Mouse (Mus musculus) limb, embryonic 12.5 days (tissue): ENCODE measurements around the gene Creb5. TPM values are rescaled to one million over a fixed set of nuclear protein-coding genes. Genes with fewer than 3 reads are reported as not detected.
A peak's percentile ranks its signal among the peaks of the same experiment; 100 is the strongest.

Experiments
- ATAC-seq: fragments of 200-750 bp; cut with Nextera tagmentation; 2 replicates; pipeline ENCODE4 v1.8.0; 2017; ENCODE audit warnings: low read depth, moderate TSS enrichment; ENCODE audit not compliant: insufficient number of reproducible peaks, insufficient read depth, low FRiP score, low TSS enrichment
- H3K27ac ChIP-seq: fragments of 300-500 bp; sonication (generic); 2 replicates; pipeline ENCODE4 v1.5.1; 2016; ENCODE audit warnings: mild to moderate bottlenecking, moderate library complexity
- H3K27me3 ChIP-seq: fragments of 300-500 bp; sonication (generic); 2 replicates; pipeline ENCODE4 v1.6.1; 2016; ENCODE audit warnings: mild to moderate bottlenecking, moderate library complexity
- H3K36me3 ChIP-seq: fragments of 300-500 bp; sonication (generic); 2 replicates; pipeline ENCODE4 v1.6.1; 2016; ENCODE audit warnings: mild to moderate bottlenecking, moderate library complexity
- H3K4me1 ChIP-seq: fragments of 300-500 bp; sonication (generic); replicated peaks from 2 replicates; pipeline ENCODE4 v1.6.1; 2016
- H3K4me2 ChIP-seq: fragments of 300-500 bp; sonication (generic); 2 replicates; pipeline ENCODE4 v1.6.1; 2016; ENCODE audit warnings: mild to moderate bottlenecking, moderate library complexity
- H3K4me3 ChIP-seq: fragments of 300-500 bp; sonication (generic); replicated peaks from 2 replicates; pipeline ENCODE4 v1.5.1; 2016; ENCODE audit warnings: mild to moderate bottlenecking
- H3K9ac ChIP-seq: fragments of 300-500 bp; sonication (generic); replicated peaks from 2 replicates; pipeline ENCODE4 v1.6.1; 2016; ENCODE audit warnings: mild to moderate bottlenecking, moderate library complexity
- H3K9me3 ChIP-seq: fragments of 300-500 bp; sonication (generic); 2 replicates; pipeline ENCODE4 v1.6.1; 2016; ENCODE audit warnings: mild to moderate bottlenecking, moderate library complexity
- WGBS: fragments of 180-500 bp; shearing (Covaris S2); methylation state at CpG from one replicate; pipeline ENCODE4 v1.1.7; 2016; 5-methylcytosine and 5-hydroxymethylcytosine counted together
- polyA plus RNA-seq: library from polyadenylated mRNA; unstranded; fragments of >200 nt; fragmentation: Nextera tagmentation; extraction: Ambion mirVana; gene quantifications from 2 replicates; pipeline ENCODE4 v1.2.1, GENCODE M21; 2016

The Creb5 gene
- polyA plus RNA-seq, 1 experiment from 2014 or later: 84.2 TPM

DNA sequence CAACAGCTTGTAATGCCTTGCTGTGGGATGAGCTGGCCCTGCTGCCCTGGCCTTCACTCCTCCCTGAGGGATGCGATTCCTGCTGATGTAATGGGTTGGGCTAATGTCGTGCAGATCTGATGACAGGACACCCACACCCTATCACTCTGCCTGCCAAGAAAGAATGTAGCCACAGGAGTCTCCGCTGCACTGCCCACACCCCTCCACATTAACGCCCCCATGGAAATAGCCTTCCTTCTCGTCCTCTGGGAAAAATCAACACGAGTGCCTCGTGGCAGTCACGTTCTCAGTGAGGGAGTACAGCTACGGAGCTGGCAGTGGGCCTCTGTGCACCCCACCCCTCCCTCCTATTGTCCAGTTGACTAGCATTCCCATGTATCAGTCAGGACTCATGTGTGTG is 50.3 kb downstream of the Creb5 start:
- ATAC-seq: no peak
- H3K27me3 ChIP-seq: no peaks in the 10 kb centered on the region
- peaks cover 8% of the 10 kb centered on the region for H3K9me3 ChIP-seq
- H3K4me3 ChIP-seq: no peak overlapping the region
- H3K4me1 ChIP-seq: 0 out of 2 replicates have a peak, but pooled peaks cover 10% of the 10 kb centered on the region
- H3K4me2 ChIP-seq: no peak overlapping the region
- H3K9ac ChIP-seq: no peak overlapping the region
- no peak overlapping the region for H3K27ac ChIP-seq
- 34% methylated on average over 9 of the region's 9 CpGs for WGBS
- peaks cover 13% of the 10 kb centered on the region for H3K36me3 ChIP-seq

DNA sequence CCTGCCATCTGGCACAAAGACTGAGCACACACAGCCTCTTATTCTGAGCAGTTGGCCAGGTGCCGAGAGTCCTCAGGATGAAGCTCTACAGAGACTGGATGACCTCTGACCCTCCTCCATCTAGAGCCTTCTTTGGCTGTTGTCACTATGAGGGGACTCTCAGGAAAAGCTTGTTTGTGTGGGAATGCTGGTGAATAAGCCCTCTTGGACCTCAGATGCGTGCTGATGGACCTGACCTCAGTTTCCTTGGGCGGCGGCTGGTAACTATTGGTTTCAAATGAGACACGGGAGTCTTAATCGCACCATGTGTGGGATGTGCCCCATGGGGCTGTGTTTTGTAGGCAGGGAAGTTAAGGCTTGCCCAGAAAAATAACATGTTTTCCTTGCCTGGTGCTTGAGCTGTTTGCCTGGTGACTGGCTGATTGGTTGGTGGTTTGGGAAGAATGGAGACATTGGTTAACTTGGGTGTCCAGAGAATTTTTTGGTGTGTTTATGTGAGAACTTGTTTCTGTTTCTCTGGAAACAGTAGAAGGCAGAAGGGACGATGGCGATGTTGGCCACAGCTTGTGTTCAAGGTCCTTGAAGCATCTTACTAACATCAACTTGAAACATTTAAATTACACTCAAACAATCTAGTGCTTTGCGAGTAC is 65.4 kb downstream of the Creb5 start:
- H3K4me3 ChIP-seq: no peak overlapping the region
- H3K9ac ChIP-seq: no peak overlapping the region
- 89% methylated on average over 9 of the region's 9 CpGs for WGBS
- no peak overlapping the region for H3K27ac ChIP-seq
- ATAC-seq: no peak
- H3K9me3 ChIP-seq: 0 out of 2 replicates have a peak, but pooled peaks cover 3% of the 10 kb centered on the region
- H3K27me3 ChIP-seq: no peaks in the 10 kb centered on the region
- peaks cover 24% of the 10 kb centered on the region for H3K4me1 ChIP-seq
- no peak overlapping the region for H3K4me2 ChIP-seq
- H3K36me3 ChIP-seq: 0 out of 2 replicates have a peak, but pooled peaks cover 5% of the 10 kb centered on the region

DNA sequence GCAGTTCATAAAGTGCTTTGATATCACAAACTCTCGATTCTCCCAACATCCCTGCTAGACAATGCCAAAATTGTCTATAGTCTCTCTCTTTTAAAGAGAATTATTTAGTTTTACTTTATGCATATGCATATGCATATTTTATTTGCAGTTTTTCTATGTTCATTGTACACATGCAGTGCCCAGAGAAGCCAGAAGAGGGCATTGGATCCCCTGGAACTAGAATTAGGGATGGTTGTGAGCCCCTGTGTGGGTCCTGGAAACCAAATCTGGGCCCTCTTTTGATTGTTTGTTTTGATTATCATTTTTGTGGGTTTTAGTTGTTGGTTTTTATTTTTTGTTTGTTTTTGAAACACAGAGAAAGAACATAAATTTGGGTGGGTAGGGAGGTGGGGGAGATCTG is 69.3 kb downstream of the Creb5 start:
- H3K9ac ChIP-seq: no peak overlapping the region
- H3K4me3 ChIP-seq: no peak overlapping the region
- no peaks in the 10 kb centered on the region for H3K27me3 ChIP-seq
- peaks cover 14% of the 10 kb centered on the region; the same call in 1 of the 2 replicates for H3K4me1 ChIP-seq
- no peaks in the 10 kb centered on the region for H3K36me3 ChIP-seq
- 0 out of 2 replicates have a peak, but pooled peaks cover 3% of the 10 kb centered on the region for H3K9me3 ChIP-seq
- no peak overlapping the region for H3K27ac ChIP-seq
- 91% methylated on average over 1 of the region's 1 CpGs for WGBS
- H3K4me2 ChIP-seq: no peak overlapping the region
- ATAC-seq: no peak

DNA sequence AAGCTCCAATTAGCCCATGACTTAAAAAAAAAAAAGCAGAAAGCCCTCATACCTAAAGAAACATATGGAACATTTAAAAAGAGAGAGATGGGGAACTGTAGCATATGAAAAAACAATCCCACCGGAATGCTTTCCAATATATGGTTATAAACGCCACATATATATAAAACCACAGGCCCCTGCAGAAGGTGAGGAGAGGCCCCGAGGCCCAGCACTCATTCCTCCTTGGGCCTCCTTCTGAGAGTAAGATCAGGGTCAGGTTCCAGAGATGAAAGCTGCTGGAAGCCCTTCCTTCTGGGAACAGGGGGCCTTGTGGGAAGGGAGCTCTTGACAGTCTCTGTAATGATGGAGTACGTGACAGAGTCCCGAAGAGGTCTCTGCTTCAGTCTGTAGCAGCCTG is 76.5 kb downstream of the Creb5 start:
- 0 out of 2 replicates have a peak, but pooled peaks have one; percentile 30 for ATAC-seq
- no peaks in the 10 kb centered on the region for H3K36me3 ChIP-seq
- H3K4me1 ChIP-seq: peaks cover 39% of the 10 kb centered on the region
- peak overlapping the region; percentile 90 for H3K27ac ChIP-seq
- no peaks in the 10 kb centered on the region for H3K9me3 ChIP-seq
- H3K4me3 ChIP-seq: no peak overlapping the region
- H3K27me3 ChIP-seq: no peaks in the 10 kb centered on the region
- WGBS: 12% methylated on average over 5 of the region's 5 CpGs
- H3K4me2 ChIP-seq: peak overlapping the region; percentile 13; the same call in 1 of the 2 replicates
- no peak overlapping the region for H3K9ac ChIP-seq

DNA sequence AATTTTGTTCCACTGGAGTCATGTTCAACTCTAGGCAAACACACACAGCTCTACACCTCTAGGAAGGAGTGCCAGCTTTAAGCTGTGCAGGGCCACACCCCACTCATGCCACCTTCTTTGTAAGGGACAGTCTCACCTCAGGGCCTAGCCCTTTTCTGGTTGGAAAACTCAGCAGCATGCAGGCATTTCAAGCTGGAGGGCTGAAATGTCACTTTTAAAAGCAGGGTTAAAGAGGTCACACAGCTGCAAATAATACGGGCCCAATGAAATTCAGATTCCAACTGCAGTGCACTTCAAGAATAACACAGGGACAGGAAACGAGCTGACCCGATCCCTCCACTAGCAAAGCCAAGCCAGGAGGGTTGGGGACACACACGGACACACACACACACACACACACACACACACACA is 76.9 kb downstream of the Creb5 start:
- 4% methylated on average over 4 of the region's 4 CpGs for WGBS
- Histone ChIP-seq H3K36me3 (no peaks in the 10 kb centered on the region), H3K4me1 (peaks cover 35% of the 10 kb centered on the region), H3K9ac (no peak overlapping the region), H3K4me2 (peak overlapping the region; percentile 13; the same call in 1 of the 2 replicates), H3K4me3 (no peak overlapping the region), H3K27ac (peak overlapping the region; percentile 90), H3K9me3 (no peaks in the 10 kb centered on the region), H3K27me3 (no peaks in the 10 kb centered on the region)
- peak; percentile 66 for ATAC-seq

DNA sequence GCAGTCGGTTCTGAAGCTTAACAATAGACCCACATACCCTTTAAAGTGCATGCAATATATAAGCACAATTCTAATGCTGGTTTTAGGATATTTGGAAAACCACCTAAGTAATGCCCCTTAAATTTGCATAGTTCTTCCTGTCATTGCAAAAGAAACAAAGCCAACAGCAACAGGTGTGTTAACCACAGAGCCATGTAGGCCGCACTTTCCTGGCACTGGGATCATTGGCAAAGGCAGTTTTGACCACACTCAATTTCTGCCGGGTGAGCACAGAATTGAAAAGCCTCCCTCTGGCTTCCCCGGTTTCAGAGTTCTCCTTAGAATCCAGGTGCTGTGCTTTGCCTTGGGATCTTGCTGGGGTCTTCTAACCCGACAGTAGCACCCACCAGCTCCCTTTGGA is 82.1 kb downstream of the Creb5 start:
- no peak for ATAC-seq
- 0 out of 2 replicates have a peak, but pooled peaks cover 7% of the 10 kb centered on the region for H3K36me3 ChIP-seq
- H3K9me3 ChIP-seq: no peaks in the 10 kb centered on the region
- H3K4me1 ChIP-seq: peaks cover 16% of the 10 kb centered on the region
- no peak overlapping the region for H3K4me3 ChIP-seq
- H3K4me2 ChIP-seq: no peak overlapping the region
- H3K9ac ChIP-seq: no peak overlapping the region
- no peaks in the 10 kb centered on the region for H3K27me3 ChIP-seq
- 84% methylated on average over 5 of the region's 5 CpGs for WGBS
- H3K27ac ChIP-seq: no peak overlapping the region

DNA sequence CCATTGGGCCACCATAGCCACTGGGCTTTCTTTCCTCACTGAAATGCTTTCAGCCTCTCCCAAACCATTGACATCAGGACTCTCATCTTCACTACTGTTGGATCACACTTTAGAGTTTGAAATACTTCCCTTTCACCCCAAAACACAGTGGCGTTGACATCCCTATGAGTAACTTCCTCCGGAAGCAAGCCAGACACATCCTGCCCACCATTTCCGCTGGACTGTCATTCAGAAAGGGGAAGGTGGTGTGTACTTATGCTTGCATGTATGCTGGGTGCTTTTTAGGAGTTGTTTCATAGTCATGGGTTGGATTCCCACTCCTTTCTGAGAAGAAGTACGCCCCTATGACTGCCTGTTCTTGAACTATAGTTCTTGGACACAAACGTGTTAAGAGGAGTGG is 82.9 kb downstream of the Creb5 start:
- H3K27ac ChIP-seq: no peak overlapping the region
- H3K36me3 ChIP-seq: 0 out of 2 replicates have a peak, but pooled peaks cover 7% of the 10 kb centered on the region
- WGBS: 91% methylated on average over 5 of the region's 5 CpGs

DNA sequence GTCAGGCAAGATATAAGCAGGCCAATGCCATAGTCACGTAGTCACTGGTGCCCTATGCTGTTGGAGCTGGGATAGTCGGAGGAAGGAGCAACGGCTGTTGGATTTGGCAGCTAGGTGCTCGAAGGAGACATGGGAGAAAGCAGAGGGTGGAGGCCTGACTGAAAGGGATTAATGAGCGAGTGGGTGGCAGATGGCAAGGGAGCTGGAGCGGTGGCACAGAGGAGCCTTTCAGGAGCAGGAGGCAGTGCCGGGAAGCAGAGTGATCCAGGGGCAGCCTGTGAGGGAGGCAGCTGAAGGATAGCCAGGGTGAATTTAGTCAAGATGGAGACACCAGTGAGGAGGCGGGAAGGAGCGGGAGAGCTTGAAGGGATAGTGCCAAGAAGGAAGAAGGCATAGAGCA is 84.9 kb downstream of the Creb5 start:
- no peak overlapping the region for H3K27ac ChIP-seq
- H3K4me2 ChIP-seq: no peak overlapping the region
- no peak overlapping the region for H3K9ac ChIP-seq
- no peaks in the 10 kb centered on the region for H3K27me3 ChIP-seq
- peaks cover 11% of the 10 kb centered on the region; the same call in 1 of the 2 replicates for H3K36me3 ChIP-seq
- H3K4me1 ChIP-seq: no peaks in the 10 kb centered on the region
- WGBS: 87% methylated on average over 9 of the region's 9 CpGs
- no peaks in the 10 kb centered on the region for H3K9me3 ChIP-seq
- ATAC-seq: no peak
- no peak overlapping the region for H3K4me3 ChIP-seq

More for the DNA sequence above, 82.9 kb downstream of the Creb5 start:
- H3K9me3 ChIP-seq: no peaks in the 10 kb centered on the region
- no peaks in the 10 kb centered on the region for H3K27me3 ChIP-seq
- H3K9ac ChIP-seq: no peak overlapping the region
- H3K4me3 ChIP-seq: no peak overlapping the region
- H3K4me2 ChIP-seq: no peak overlapping the region
- peaks cover 10% of the 10 kb centered on the region for H3K4me1 ChIP-seq
- no peak for ATAC-seq

DNA sequence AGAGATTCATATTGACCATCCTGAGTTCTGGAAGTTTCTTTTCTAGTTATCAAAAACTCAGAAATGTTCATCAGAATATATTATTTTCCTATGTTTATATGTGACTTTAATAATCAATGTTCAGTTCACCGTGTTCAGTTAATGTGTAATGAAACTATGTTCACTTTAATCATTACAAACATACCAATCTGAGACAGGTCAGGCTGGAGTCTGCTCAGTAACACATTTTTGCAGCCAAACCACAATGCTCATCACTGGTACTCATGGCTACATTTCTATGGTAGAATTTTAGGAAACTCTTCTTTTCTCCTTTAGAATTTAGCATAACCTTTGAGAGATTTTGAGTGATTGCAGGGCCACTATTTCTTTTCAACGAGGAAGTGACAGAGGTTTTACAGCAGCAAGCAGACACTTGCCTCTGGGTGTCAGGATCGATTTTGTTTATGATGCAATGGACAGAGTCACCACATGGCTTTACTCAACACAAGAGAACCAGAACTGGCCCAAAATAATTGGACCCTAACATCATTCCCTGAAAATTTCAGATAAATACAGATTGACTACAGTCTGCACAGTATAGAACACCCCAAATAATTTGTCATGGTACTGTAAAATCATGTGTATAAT is 87.4 kb downstream of the Creb5 start:
- Histone ChIP-seq H3K4me2 (no peak overlapping the region), H3K36me3 (peaks cover 24% of the 10 kb centered on the region), H3K4me1 (no peaks in the 10 kb centered on the region), H3K9me3 (no peaks in the 10 kb centered on the region), H3K27ac (no peak overlapping the region), H3K27me3 (no peaks in the 10 kb centered on the region), H3K4me3 (no peak overlapping the region), H3K9ac (no peak overlapping the region)
- WGBS: 52% methylated on average over 3 of the region's 3 CpGs
- no peak for ATAC-seq

DNA sequence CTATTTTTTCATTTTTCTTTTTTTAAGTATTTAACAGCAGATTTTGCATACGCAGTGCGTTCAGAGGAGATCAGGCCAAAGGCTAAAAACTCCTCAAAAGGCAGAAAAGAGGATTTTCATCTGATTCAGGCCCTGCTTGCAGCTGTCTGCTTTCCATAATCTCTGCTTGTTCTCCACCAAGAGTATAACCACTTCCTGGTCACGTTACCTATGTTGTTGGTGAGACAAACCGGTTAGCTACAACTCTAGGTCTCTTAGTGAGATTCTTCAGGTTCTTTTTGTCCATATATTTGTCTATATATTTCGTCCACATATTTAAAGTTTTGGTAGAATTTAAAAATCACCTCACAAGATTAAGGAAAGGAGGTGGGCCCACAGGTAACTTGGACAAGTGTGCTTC is 102.2 kb downstream of the Creb5 start:
- ATAC-seq: no peak
- Histone ChIP-seq H3K4me3 (no peak overlapping the region), H3K36me3 (peaks cover 11% of the 10 kb centered on the region; the same call in 1 of the 2 replicates), H3K9ac (no peak overlapping the region), H3K4me1 (peaks cover 32% of the 10 kb centered on the region), H3K27me3 (no peaks in the 10 kb centered on the region), H3K27ac (no peak overlapping the region), H3K4me2 (no peak overlapping the region), H3K9me3 (no peaks in the 10 kb centered on the region)
- WGBS: 88% methylated on average over 5 of the region's 5 CpGs

DNA sequence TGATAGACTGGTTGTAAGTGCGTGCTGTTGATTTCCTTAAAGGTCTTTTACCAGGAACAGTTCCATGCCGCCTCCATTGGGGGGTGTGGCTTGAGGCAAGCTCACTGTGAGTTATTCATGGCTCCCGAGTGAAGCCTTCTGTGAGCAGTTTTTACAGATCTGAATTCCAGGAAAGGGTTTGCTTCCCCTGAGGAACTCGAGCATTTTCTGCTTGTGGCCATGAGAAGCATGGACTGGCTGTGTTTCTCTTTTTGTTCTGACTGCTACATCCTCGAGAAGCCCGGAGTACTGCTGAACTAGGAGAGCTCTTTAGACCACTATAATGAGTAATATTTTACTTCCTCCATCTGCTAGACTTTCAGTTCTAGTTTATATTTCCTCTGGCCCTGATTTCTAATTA is 103.3 kb downstream of the Creb5 start:
- Histone ChIP-seq H3K4me3 (no peak overlapping the region), H3K27me3 (no peaks in the 10 kb centered on the region), H3K9ac (no peak overlapping the region), H3K27ac (peak overlapping the region; percentile 56), H3K4me1 (peaks cover 40% of the 10 kb centered on the region), H3K36me3 (peaks cover 9% of the 10 kb centered on the region; the same call in 1 of the 2 replicates), H3K9me3 (no peaks in the 10 kb centered on the region), H3K4me2 (no peak overlapping the region)
- WGBS: 20% methylated on average over 6 of the region's 6 CpGs
- ATAC-seq: 0 out of 2 replicates have a peak, but pooled peaks have one; percentile 50
